Mouse (Mus musculus) lung, embryonic 16.5 days (tissue): Measurements from ENCODE around the gene Hes7. TPM values are rescaled to one million over a fixed set of nuclear protein-coding genes. Genes with fewer than 3 reads are reported as not detected.

Source experiments
- ATAC-seq: fragments of 200-750 bp; cut with Nextera tagmentation; 2 replicates; pipeline ENCODE4 v1.8.0; 2017; ENCODE audit warnings: low read depth, mild to moderate bottlenecking, moderate library complexity
- H3K27ac ChIP-seq: fragments of 300-500 bp; sonication (generic); 2 replicates; pipeline ENCODE4 v1.5.1; 2014; ENCODE audit warnings: mild to moderate bottlenecking, control low read depth, low read length
- H3K27me3 ChIP-seq: fragments of 300-500 bp; sonication (generic); 2 replicates; pipeline ENCODE4 v1.6.1; 2014; ENCODE audit warnings: low read depth, low read length, mixed read lengths; ENCODE audit not compliant: control insufficient read depth, insufficient read depth
- H3K36me3 ChIP-seq: fragments of 300-500 bp; sonication (generic); 2 replicates; pipeline ENCODE4 v1.6.1; 2014; ENCODE audit warnings: low read length; ENCODE audit not compliant: control insufficient read depth, insufficient read depth
- H3K4me1 ChIP-seq: fragments of 300-500 bp; sonication (generic); replicated peaks from 2 replicates; pipeline ENCODE4 v1.6.1; 2014; ENCODE audit warnings: low read length, mixed read lengths; ENCODE audit not compliant: control insufficient read depth, insufficient read depth
- H3K4me2 ChIP-seq: fragments of 300-500 bp; sonication (generic); 2 replicates; pipeline ENCODE4 v1.6.1; 2014; ENCODE audit warnings: low read depth, low read length, control low read depth
- H3K4me3 ChIP-seq: fragments of 300-500 bp; sonication (generic); 2 replicates; pipeline ENCODE4 v1.5.1; 2014; ENCODE audit warnings: mild to moderate bottlenecking, low read length, control low read depth
- H3K9ac ChIP-seq: fragments of 300-500 bp; sonication (generic); 2 replicates; pipeline ENCODE4 v1.6.1; 2014; ENCODE audit warnings: low read length, control low read depth
- H3K9me3 ChIP-seq: fragments of 300-500 bp; sonication (generic); 2 replicates; pipeline ENCODE4 v1.6.1; 2016; ENCODE audit warnings: low read length; ENCODE audit not compliant: control insufficient read depth
- WGBS: fragments of 180-500 bp; shearing (Covaris S2); extraction: QIAGEN DNeasy Blood & Tissue Kit; methylation state at CpG from one replicate; pipeline ENCODE4 v1.1.7; 2014; 5-methylcytosine and 5-hydroxymethylcytosine counted together
- polyA plus RNA-seq: library from polyadenylated mRNA; unstranded; fragments of >200 nt; fragmentation: Nextera tagmentation; extraction: Ambion mirVana; gene quantifications from 2 replicates; pipeline ENCODE4 v1.2.1, GENCODE M21; 2015

Gene Hes7
- polyA plus RNA-seq, 1 experiment from 2014 or later: 0.43 TPM

DNA sequence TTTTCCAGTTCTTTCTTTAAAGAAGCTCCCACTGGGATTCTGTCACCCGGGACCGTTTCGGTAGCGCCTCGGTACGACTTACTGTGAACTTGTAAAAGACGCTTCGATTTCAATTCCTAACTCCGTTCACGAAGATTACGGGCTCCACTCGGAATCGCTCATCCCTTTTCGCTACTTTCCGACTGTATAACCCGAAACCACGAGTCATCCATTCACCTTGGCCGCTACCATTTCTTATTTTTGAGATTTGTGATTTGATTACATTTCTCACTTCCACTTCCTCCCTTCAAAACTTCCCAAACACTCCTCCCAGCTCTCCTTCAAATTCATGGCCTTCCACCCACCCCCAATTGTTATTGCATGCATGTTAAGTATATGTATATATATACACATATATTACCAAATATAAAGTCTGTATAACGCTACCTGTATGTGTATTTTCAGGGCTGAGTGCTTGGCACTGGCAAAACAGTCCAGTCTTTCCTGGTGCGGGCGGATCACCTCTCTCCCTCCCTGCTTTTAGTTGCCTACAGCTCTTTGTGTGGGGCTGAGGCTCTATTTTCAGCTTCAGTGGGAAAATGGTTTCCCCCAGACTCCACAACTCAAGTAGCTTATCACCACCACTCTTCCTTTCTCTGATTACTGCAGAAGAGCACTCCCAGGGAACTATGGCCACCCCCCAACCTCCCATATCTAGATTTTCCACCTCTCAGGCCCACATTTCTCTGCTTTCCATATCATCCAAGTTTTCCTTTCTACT is 9.0 kb upstream of the Hes7 start:
- peak overlapping the region; percentile 65 for H3K4me2 ChIP-seq
- peak overlapping the region; percentile 55 for H3K4me3 ChIP-seq
- peak overlapping the region; percentile 64 for H3K9ac ChIP-seq
- ATAC-seq: 0 out of 2 replicates have a peak, but pooled peaks have one; percentile 1
- no peaks in the 10 kb centered on the region for H3K9me3 ChIP-seq
- H3K27ac ChIP-seq: no peak overlapping the region
- no peaks in the 10 kb centered on the region for H3K27me3 ChIP-seq
- peaks cover 27% of the 10 kb centered on the region for H3K36me3 ChIP-seq
- WGBS: 5% methylated on average over 21 of the region's 21 CpGs
- H3K4me1 ChIP-seq: peaks cover 11% of the 10 kb centered on the region; the same call in 1 of the 2 replicates

DNA sequence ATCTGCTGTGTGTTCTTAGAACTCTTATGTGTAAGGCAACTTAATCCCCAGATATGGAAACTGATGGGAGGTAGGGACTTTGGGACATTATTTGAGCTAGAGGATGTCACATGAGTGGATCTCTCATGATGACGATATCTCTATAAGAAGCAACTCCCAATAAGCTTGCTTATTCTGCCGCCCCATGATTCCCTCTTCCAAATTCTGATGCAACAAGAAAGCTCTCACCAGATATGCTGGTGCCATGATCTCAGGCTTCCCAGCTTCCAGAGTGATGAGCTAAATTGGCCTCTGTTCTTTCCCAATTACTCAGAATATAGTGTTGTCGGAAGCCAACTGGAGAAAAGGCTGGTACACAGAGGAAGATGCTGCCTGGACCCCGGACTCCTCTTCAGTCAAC is 8.3 kb upstream of the Hes7 start:
- H3K27me3 ChIP-seq: no peaks in the 10 kb centered on the region
- no peak for ATAC-seq
- peaks cover 24% of the 10 kb centered on the region for H3K36me3 ChIP-seq
- no peaks in the 10 kb centered on the region for H3K9me3 ChIP-seq
- no peak overlapping the region for H3K4me3 ChIP-seq
- no peak overlapping the region for H3K9ac ChIP-seq
- H3K4me2 ChIP-seq: no peak overlapping the region; the same call in 1 of the 2 replicates
- 60% methylated on average over 4 of the region's 4 CpGs for WGBS
- H3K27ac ChIP-seq: no peak overlapping the region
- H3K4me1 ChIP-seq: peaks cover 11% of the 10 kb centered on the region; the same call in 1 of the 2 replicates

DNA sequence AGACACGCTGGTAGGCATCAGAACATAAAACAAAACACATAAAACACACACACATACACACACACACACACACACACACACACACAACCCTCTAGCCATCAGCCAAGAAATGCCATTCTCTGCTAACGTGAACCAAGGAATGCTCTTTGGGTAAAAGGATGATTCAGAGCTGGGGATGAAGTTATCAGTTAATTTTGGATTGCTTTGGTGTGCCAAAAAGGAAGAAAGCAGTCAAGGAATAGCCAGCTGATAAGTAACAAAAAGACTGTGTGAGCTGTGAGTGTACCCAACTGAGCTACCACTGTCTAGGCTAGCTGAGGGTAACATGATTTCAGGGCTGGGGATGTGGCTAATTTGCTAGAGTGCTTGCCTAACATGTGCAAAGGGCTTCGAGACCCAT is 6.2 kb upstream of the Hes7 start:
- H3K4me1 ChIP-seq: peaks cover 16% of the 10 kb centered on the region; the same call in 1 of the 2 replicates
- 58% methylated on average over 3 of the region's 3 CpGs for WGBS
- no peaks in the 10 kb centered on the region for H3K9me3 ChIP-seq
- H3K36me3 ChIP-seq: peaks cover 6% of the 10 kb centered on the region
- H3K4me2 ChIP-seq: no peak overlapping the region
- no peak overlapping the region for H3K27ac ChIP-seq
- no peak overlapping the region for H3K9ac ChIP-seq
- ATAC-seq: no peak
- H3K4me3 ChIP-seq: no peak overlapping the region
- H3K27me3 ChIP-seq: no peaks in the 10 kb centered on the region

DNA sequence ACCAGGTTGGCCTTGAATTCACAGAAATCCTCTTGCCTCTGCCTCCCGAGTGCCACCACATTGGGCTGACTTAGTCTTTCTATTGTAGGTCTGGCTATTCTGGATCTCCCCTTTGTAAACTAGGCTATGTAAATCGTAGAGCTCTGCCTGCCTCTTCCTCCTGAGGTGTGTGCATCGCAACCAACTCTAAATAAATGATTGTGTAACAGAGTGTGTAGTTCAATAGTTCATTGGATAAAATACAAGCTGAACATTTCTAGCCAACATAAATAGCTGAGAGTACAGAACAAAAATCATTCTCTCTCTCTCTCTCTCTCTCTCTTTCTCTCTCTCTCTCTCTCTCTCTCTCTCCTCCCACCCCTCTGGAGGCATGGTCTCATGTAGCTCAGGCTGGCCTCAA is 5.6 kb upstream of the Hes7 start:
- 74% methylated on average over 3 of the region's 3 CpGs for WGBS
- Histone ChIP-seq H3K9me3 (no peaks in the 10 kb centered on the region), H3K36me3 (peaks cover under 1% of the 10 kb centered on the region; the same call in 1 of the 2 replicates), H3K27me3 (no peaks in the 10 kb centered on the region), H3K9ac (no peak overlapping the region), H3K4me2 (no peak overlapping the region), H3K4me1 (peaks cover 17% of the 10 kb centered on the region), H3K27ac (no peak overlapping the region), H3K4me3 (no peak overlapping the region)
- ATAC-seq: no peak

GRCm38 (mm10) chr11:69116843-69117242 is 3.4 kb upstream of the Hes7 start:
- Histone ChIP-seq H3K27ac (no peak overlapping the region), H3K4me1 (peaks cover 23% of the 10 kb centered on the region), H3K4me3 (no peak overlapping the region), H3K27me3 (no peaks in the 10 kb centered on the region), H3K9me3 (no peaks in the 10 kb centered on the region), H3K36me3 (no peaks in the 10 kb centered on the region), H3K9ac (no peak overlapping the region), H3K4me2 (peak overlapping the region; percentile 92; the same call in 1 of the 2 replicates)
- no peak for ATAC-seq
- 50% methylated on average over 5 of the region's 5 CpGs for WGBS

DNA sequence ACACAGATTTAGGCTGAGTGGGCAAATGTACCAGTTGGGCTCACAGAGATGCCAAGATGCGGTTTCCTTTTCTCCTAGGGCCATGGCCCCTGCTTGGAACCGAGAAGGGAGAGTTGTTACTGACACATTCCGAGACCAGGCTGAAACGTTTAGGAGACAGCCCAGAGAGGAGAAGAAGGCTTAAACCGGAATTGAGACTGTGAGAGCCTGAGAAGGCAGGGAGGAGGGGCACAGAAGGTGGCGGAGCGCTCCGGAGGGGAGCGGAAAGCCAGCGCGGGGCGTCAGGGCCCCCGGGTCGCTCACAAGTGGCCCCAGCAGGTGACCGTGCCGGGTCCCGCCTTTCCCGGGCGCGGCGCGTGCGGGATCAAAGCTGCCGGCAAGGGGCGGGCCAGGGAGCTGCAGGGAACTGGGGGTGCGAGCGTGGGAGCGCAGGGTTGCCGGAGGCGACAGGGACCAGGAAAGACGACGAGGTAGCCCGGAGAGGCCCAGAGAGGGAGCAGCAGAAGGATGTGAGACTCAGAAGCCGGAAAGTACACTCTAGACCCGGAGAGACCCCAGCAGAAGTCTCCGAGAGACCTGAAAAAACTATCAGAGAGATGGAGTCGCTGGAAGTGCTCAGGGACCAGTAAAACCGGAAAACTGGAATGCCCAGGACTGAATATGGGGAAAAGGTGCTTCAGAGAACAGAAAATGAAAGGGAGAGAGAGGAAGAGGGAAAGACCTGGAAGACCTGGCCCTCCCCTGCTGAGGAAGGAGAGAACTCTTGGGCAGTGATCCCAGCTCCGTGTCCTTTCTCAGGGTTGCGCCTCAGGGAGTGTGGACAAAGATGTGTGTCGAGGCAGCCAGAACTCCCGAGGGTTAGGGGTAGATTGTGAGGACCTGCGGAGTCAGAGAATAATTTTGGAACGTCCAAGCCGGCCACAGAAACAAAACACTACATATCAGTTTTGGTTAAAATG is 2.2 kb upstream of the Hes7 start:
- ATAC-seq: peak; percentile 6; the same call in 1 of the 2 replicates
- WGBS: under 1% methylated on average over 45 of the region's 45 CpGs
- H3K9me3 ChIP-seq: no peaks in the 10 kb centered on the region
- H3K4me2 ChIP-seq: peak overlapping the region; percentile 92
- no peaks in the 10 kb centered on the region for H3K27me3 ChIP-seq
- peak overlapping the region; percentile 83 for H3K4me3 ChIP-seq
- H3K27ac ChIP-seq: peak overlapping the region; percentile 90
- peak overlapping the region; percentile 81 for H3K9ac ChIP-seq
- no peaks in the 10 kb centered on the region for H3K36me3 ChIP-seq
- H3K4me1 ChIP-seq: peaks cover 23% of the 10 kb centered on the region

GRCm38 (mm10) chr11:69118765-69119164 is 1.4 kb upstream of the Hes7 start:
- H3K36me3 ChIP-seq: no peaks in the 10 kb centered on the region
- WGBS: 2% methylated on average over 15 of the region's 15 CpGs
- peak overlapping the region; percentile 92 for H3K4me2 ChIP-seq
- H3K27me3 ChIP-seq: no peaks in the 10 kb centered on the region
- no peak for ATAC-seq
- H3K27ac ChIP-seq: no peak overlapping the region; the same call in 1 of the 2 replicates
- 0 out of 2 replicates have a peak overlapping the region, but pooled peaks have one; percentile 5 for H3K9ac ChIP-seq
- H3K4me1 ChIP-seq: peaks cover 25% of the 10 kb centered on the region
- H3K4me3 ChIP-seq: peak overlapping the region; percentile 83
- H3K9me3 ChIP-seq: no peaks in the 10 kb centered on the region

DNA sequence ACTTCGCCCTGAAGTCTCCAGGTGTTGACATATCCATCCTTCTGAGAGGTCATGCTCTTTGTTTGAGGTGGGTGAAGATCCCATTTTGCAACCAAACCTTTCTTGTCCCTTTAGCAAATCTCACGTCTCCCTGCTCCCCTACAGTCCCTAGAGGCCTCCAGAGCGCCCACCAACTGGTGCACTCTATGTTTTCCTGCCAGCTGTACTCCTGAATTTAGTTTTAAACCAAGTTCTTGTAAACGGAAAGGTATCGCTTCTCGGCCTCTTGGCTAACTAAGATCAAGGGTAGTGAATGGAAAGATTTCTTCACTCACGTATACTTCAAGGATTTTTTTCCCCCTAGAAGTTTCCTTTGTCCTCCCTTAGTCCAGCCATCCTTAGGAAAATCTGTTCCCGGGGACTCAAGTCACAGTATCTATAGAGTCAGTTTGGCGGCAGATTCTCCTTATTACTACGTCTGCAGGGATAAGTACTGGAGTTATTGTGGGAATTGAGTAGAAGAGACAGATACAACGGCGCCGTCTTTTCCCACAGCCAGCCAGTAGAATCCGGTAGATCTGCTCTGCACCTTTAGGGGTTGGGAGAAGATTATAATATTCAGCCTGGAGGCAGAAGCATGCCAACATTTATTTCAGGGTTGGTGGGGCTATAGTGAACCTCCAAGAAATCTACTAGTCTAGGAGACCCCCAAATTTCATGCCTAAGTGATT is 603 bp upstream of the Hes7 start:
- WGBS: 37% methylated on average over 14 of the region's 14 CpGs
- ATAC-seq: no peak
- no peak overlapping the region for H3K27ac ChIP-seq
- peaks cover 25% of the 10 kb centered on the region for H3K4me1 ChIP-seq
- peak overlapping the region; percentile 68 for H3K4me3 ChIP-seq
- peak overlapping the region; percentile 95 for H3K4me2 ChIP-seq
- no peaks in the 10 kb centered on the region for H3K27me3 ChIP-seq
- H3K9ac ChIP-seq: no peak overlapping the region
- no peaks in the 10 kb centered on the region for H3K36me3 ChIP-seq
- H3K9me3 ChIP-seq: no peaks in the 10 kb centered on the region
